Mouse (Mus musculus) neural tube, embryonic 14.5 days (tissue): ENCODE results near the gene Snx32. TPM values are rescaled to one million over a fixed set of nuclear protein-coding genes. Genes with fewer than 3 reads are reported as not detected.
A peak's percentile ranks its signal among the peaks of the same experiment; 100 is the strongest.

ENCODE experiments used
- ATAC-seq: fragments of 200-750 bp; cut with Nextera tagmentation; 2 replicates; pipeline ENCODE4 v1.8.0; 2017; ENCODE audit warnings: low read depth, mild to moderate bottlenecking, moderate TSS enrichment, moderate library complexity
- H3K27ac ChIP-seq: fragments of 300-500 bp; sonication (generic); 2 replicates; pipeline ENCODE4 v1.5.1; 2014; ENCODE audit warnings: low read depth, mild to moderate bottlenecking, control low read depth, low read length, moderate library complexity, mixed read lengths
- H3K27me3 ChIP-seq: fragments of 300-500 bp; sonication (generic); 2 replicates; pipeline ENCODE4 v1.6.1; 2014; ENCODE audit warnings: low read length; ENCODE audit not compliant: control insufficient read depth, insufficient read depth
- H3K36me3 ChIP-seq: fragments of 300-500 bp; sonication (generic); 2 replicates; pipeline ENCODE4 v1.6.1; 2014; ENCODE audit warnings: low read length, mixed read lengths; ENCODE audit not compliant: control insufficient read depth, insufficient read depth
- H3K4me1 ChIP-seq: fragments of 300-500 bp; sonication (generic); 2 replicates; pipeline ENCODE4 v1.6.1; 2014; ENCODE audit warnings: low read length; ENCODE audit not compliant: control insufficient read depth, insufficient read depth
- H3K4me2 ChIP-seq: fragments of 300-500 bp; sonication (generic); 2 replicates; pipeline ENCODE4 v1.6.1; 2014; ENCODE audit warnings: mild to moderate bottlenecking, low read depth, low read length, control low read depth
- H3K4me3 ChIP-seq: fragments of 300-500 bp; sonication (generic); 2 replicates; pipeline ENCODE4 v1.5.1; 2014; ENCODE audit warnings: low read depth, low read length, control low read depth, mixed read lengths
- H3K9ac ChIP-seq: fragments of 300-500 bp; sonication (generic); replicated peaks from 2 replicates; pipeline ENCODE4 v1.6.1; 2014; ENCODE audit warnings: low read depth, mild to moderate bottlenecking, control low read depth, low read length, mixed read lengths
- H3K9me3 ChIP-seq: fragments of 300-500 bp; sonication (generic); 2 replicates; pipeline ENCODE4 v1.6.1; 2016; ENCODE audit warnings: low read length; ENCODE audit not compliant: control insufficient read depth
- WGBS: fragments of 180-500 bp; shearing (Covaris S2); extraction: QIAGEN DNeasy Blood & Tissue Kit; methylation state at CpG from one replicate; pipeline ENCODE4 v1.1.7; 2014; 5-methylcytosine and 5-hydroxymethylcytosine counted together
- polyA plus RNA-seq: library from polyadenylated mRNA; unstranded; fragments of >200 nt; fragmentation: Nextera tagmentation; extraction: Ambion mirVana; gene quantifications from 2 replicates; pipeline ENCODE4 v1.2.1, GENCODE M21; 2014

The Snx32 gene
- polyA plus RNA-seq, 1 experiment from 2014 or later: 107 TPM

GRCm38 (mm10) chr19:5515840-5516777 is 5.8 kb upstream of the Snx32 start:
- no peak overlapping the region for H3K4me3 ChIP-seq
- WGBS: 71% methylated on average over 7 of the region's 7 CpGs

GRCm38 (mm10) chr19:5513005-5513349 is 2.6 kb upstream of the Snx32 start:
- H3K4me2 ChIP-seq: no peak overlapping the region
- no peaks in the 10 kb centered on the region for H3K27me3 ChIP-seq
- H3K4me1 ChIP-seq: peaks cover 13% of the 10 kb centered on the region; the same call in 1 of the 2 replicates
- H3K9ac ChIP-seq: no peak overlapping the region
- no peaks in the 10 kb centered on the region for H3K36me3 ChIP-seq
- no peak overlapping the region for H3K27ac ChIP-seq
- no peaks in the 10 kb centered on the region for H3K9me3 ChIP-seq
- WGBS: 84% methylated on average over 3 of the region's 3 CpGs
- ATAC-seq: no peak
- no peak overlapping the region for H3K4me3 ChIP-seq

More at GRCm38 (mm10) chr19:5515840-5516777, 5.8 kb upstream of the Snx32 start:
- no peak overlapping the region for H3K4me2 ChIP-seq
- ATAC-seq: no peak
- peaks cover 4% of the 10 kb centered on the region; the same call in 1 of the 2 replicates for H3K4me1 ChIP-seq
- no peaks in the 10 kb centered on the region for H3K9me3 ChIP-seq
- H3K27me3 ChIP-seq: no peaks in the 10 kb centered on the region
- H3K36me3 ChIP-seq: no peaks in the 10 kb centered on the region
- no peak overlapping the region for H3K27ac ChIP-seq
- H3K9ac ChIP-seq: no peak overlapping the region

GRCm38 (mm10) chr19:5512091-5513004 is 2.0 kb upstream of the Snx32 start:
- peak overlapping the region; percentile 11; the same call in 1 of the 2 replicates for H3K4me2 ChIP-seq
- H3K27me3 ChIP-seq: no peaks in the 10 kb centered on the region
- peaks cover 13% of the 10 kb centered on the region; the same call in 1 of the 2 replicates for H3K4me1 ChIP-seq
- H3K4me3 ChIP-seq: no peak overlapping the region
- no peaks in the 10 kb centered on the region for H3K9me3 ChIP-seq
- H3K36me3 ChIP-seq: no peaks in the 10 kb centered on the region
- ATAC-seq: no peak
- H3K9ac ChIP-seq: no peak overlapping the region
- H3K27ac ChIP-seq: no peak overlapping the region
- WGBS: 87% methylated on average over 12 of the region's 12 CpGs

DNA sequence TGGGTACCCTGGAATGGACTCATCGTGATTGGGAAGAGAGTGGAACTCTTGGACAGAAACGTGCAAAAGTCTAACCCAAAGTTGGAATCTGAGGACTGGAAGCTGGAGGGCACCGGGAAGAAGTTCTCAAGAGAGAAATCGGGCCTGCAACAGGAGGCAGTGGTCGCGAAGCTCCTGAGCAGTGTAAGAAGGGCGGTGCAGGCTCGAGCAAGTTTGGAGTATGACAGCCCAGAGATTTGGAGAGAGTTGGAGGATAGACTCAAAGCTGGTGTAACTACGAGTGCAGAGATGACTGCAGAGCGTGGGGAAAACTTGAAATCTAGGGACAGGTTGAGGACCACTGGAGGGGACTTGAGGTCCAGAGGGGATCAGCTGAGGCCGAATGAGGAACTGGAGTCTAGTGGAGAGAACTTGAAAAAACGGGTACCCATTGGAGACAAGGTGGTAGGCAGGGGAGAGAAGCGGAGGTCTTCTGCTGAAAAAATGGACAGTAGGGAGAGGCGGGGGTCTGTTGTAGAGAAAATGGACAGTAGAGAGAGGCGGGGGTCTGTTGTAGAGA is 815 bp upstream of the Snx32 start:
- H3K9me3 ChIP-seq: no peaks in the 10 kb centered on the region
- no peaks in the 10 kb centered on the region for H3K27me3 ChIP-seq
- H3K4me1 ChIP-seq: peaks cover 13% of the 10 kb centered on the region; the same call in 1 of the 2 replicates
- H3K4me3 ChIP-seq: peak overlapping the region; percentile 38
- H3K36me3 ChIP-seq: no peaks in the 10 kb centered on the region
- peak overlapping the region; percentile 61 for H3K9ac ChIP-seq
- ATAC-seq: no peak
- H3K27ac ChIP-seq: no peak overlapping the region
- H3K4me2 ChIP-seq: peak overlapping the region; percentile 84
- WGBS: 49% methylated on average over 15 of the region's 15 CpGs

DNA sequence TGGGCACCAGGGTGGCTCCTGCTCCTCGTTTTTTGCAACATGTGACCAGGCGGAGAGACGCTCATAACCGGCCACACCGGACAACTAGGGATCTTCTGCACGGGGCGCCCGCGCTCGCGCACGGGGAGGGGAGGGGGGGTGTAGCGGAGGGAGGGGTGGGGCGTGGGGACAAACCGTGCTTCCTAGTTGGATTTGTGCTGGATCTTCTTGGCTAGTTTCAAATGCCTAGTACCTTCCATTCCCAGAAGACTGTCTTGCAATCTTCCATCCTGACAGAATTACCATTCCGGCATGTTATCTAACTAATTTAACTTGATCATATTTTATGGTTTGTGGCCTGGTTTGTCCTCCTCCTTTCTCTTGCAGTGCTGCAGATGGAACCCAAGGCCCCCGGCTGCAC is 6.7 kb downstream of the Snx32 start, which contains the start of gene 1700020D05Rik:
1700020D05Rik (minus strand) TSS at position 101 of the 400 bp plus-strand sequence.
- Histone ChIP-seq H3K4me1 (no peaks in the 10 kb centered on the region), H3K36me3 (peaks cover 3% of the 10 kb centered on the region; the same call in 1 of the 2 replicates), H3K27ac (no peak within 1 kb of the TSS), H3K27me3 (no peaks in the 10 kb centered on the region), H3K4me2 (no peak within 1 kb of the TSS), H3K9ac (no peak within 1 kb of the TSS), H3K4me3 (no peak within 1 kb of the TSS), H3K9me3 (no peaks in the 10 kb centered on the region)
- 50% methylated on average over 16 of the region's 17 CpGs for WGBS
- ATAC-seq: no peak

DNA sequence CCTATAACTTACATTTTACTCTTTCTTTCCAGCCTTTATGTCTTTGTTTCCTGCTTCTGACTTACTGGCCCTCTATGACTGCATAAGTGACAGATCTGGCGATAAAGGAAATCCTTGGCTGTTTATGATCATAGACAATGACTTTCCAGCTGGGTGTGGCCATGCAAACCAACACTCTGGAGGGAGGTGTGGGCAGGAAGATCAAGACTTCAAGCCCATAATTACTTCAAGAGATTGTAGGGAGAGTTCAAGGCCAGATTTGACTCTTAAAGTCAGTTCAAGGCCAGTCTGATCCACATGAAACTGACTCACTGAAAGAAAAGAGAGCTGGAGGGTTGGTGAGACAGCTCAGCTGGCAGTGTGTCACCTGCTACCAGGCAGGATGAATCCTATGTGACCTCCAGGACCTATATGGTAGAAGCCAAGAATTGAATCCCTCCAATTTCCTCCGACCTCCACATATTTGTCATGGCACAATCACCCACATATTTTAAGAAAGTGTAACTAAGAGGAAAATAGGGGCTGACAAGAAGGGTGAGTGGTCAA is 9.9 kb downstream of the Snx32 start:
- Histone ChIP-seq H3K27ac (no peak overlapping the region), H3K4me3 (no peak overlapping the region)
- 94% methylated on average over 2 of the region's 2 CpGs for WGBS

GRCm38 (mm10) chr19:5496052-5496370 is 14.3 kb downstream of the Snx32 start:
- Histone ChIP-seq H3K9ac (no peak overlapping the region), H3K36me3 (peaks cover 54% of the 10 kb centered on the region), H3K27ac (no peak overlapping the region), H3K4me2 (no peak overlapping the region), H3K9me3 (no peaks in the 10 kb centered on the region), H3K4me1 (peaks cover 15% of the 10 kb centered on the region; the same call in 1 of the 2 replicates), H3K4me3 (no peak overlapping the region), H3K27me3 (no peaks in the 10 kb centered on the region)
- 89% methylated on average over 16 of the region's 16 CpGs for WGBS
- ATAC-seq: no peak

More for the DNA sequence above, 9.9 kb downstream of the Snx32 start:
- ATAC-seq: no peak
- no peak overlapping the region for H3K9ac ChIP-seq
- H3K27me3 ChIP-seq: no peaks in the 10 kb centered on the region
- peaks cover 26% of the 10 kb centered on the region for H3K36me3 ChIP-seq
- no peaks in the 10 kb centered on the region for H3K4me1 ChIP-seq
- H3K9me3 ChIP-seq: no peaks in the 10 kb centered on the region
- H3K4me2 ChIP-seq: no peak overlapping the region

DNA sequence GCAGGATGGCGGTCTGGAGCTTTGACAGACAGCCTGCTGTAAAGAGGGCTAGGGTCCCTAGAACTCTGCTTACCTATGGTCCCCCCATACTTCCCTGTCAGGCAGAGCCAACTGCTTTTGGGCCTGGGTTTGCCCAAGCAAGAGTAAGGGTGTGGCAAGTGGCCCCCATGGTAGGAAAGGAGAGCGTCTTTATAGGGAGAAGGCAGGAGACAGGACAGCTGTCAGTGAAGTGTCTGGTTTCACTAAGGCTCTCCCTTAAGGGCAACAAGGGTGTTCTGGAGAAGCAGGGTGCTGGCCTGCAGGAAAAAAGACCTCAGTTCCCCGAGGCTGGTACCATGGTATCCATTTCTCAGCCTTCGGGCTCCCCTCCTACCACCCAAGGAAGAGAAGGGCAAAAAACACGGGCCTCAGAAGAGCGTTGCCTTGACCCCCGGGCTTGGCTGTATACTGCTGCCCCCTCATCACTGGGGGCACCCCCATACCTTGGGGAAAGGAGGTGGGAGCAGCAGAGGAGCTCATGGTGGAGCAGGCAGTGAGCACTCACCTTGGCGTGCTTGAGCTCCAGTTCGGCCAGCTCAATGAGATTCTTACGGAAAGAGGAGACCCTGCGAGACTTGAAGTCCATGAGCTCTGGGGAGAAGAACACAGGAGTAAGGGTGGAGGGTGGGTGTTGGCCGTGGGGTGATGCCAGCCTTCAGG is 14.8 kb downstream of the Snx32 start:
- 86% methylated on average over 12 of the region's 12 CpGs for WGBS
- Histone ChIP-seq H3K27me3 (no peaks in the 10 kb centered on the region), H3K9me3 (no peaks in the 10 kb centered on the region), H3K27ac (no peak overlapping the region), H3K36me3 (peaks cover 54% of the 10 kb centered on the region), H3K9ac (no peak overlapping the region), H3K4me1 (peaks cover 15% of the 10 kb centered on the region; the same call in 1 of the 2 replicates), H3K4me2 (no peak overlapping the region), H3K4me3 (no peak overlapping the region)
- no peak for ATAC-seq
